In genomic region chr14:60798721-60799120, GRCm38 (mm10) we compare ENCODE assay signal across 32 mouse cellular contexts. TPM values are rescaled to one million over a fixed set of nuclear protein-coding genes. Genes with fewer than 3 reads are reported as not detected.
"Had no signal": no experiment of that assay in that cellular context is flagged by ENCODE, and none has a peak within 500 bp of the region (broad histone marks: within the 10 kb centered on the region; RNA-seq: fewer than 3 reads in every experiment).

No protein-coding gene starts in this region.

- DNase-seq: left cerebral cortex, postnatal 4 days; liver; liver, embryonic 13.5 days; liver, postnatal 0 days; lung, adult 18-20 months; lung, adult 2 months; lung, embryonic 14.5 days; lung, postnatal 10 days; lung, postnatal 14 days; lung, postnatal 36 days; lung, postnatal 4 days; midbrain, embryonic 14.5 days had no signal

- H3K4me3 ChIP-seq: left cerebral cortex, adult 2 months; limb, embryonic 10.5 days; limb, embryonic 12.5 days; limb, embryonic 13.5 days; limb, embryonic 15.5 days; liver, embryonic 12.5 days; liver, embryonic 13.5 days; liver, embryonic 15.5 days; lung, embryonic 15.5 days; megakaryocyte, embryonic 14.5 days; midbrain, embryonic 10.5 days; midbrain, embryonic 12.5 days; midbrain, embryonic 13.5 days; midbrain, embryonic 15.5 days; myocyte had no signal

- H3K27ac ChIP-seq: left cerebral cortex, adult 2 months; limb, embryonic 10.5 days; limb, embryonic 12.5 days; limb, embryonic 13.5 days; limb, embryonic 15.5 days; liver, embryonic 12.5 days; liver, embryonic 13.5 days; liver, embryonic 14.5 days; liver, embryonic 15.5 days; lung, embryonic 15.5 days; macrophage; midbrain, embryonic 10.5 days; midbrain, embryonic 12.5 days; midbrain, embryonic 13.5 days; midbrain, embryonic 15.5 days had no signal

- ATAC-seq: liver, embryonic 12.5 days; liver, postnatal 0 days; lung, postnatal 0 days; midbrain, embryonic 15.5 days had no signal

RNA-seq across cellular contexts. Expression of gene C1qtnf9, which starts 30.8 kb away (rescaled TPM):
- total RNA-seq: left cerebral cortex, postnatal 10 days; megakaryocyte progenitor cell, adult 5-6 weeks; megakaryocyte-erythroid progenitor cell, adult 5-6 weeks had no signal
